In the genomic region with DNA sequence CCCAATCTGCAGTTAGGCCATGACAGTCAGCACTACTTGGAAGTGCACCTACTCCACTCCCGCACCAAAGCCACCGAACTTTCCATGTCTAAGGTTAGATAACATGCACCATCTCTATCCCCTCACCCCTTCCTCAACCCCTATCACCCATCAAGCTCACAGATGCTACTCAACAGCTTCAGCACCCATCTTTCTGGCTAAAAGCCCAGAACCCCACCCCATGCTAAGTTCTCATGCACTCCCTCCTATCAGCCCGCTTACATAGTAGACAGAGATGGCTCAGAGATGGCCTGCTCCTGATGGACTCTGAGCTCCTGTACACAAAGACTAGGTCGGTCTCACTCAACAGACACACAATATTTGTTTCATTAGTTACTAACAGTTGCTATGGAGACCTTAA, we compare ENCODE assay signal across 18 mouse cellular contexts. TPM values are rescaled to one million over a fixed set of nuclear protein-coding genes. Genes with fewer than 3 reads are reported as not detected.
A peak's percentile ranks its signal among the peaks of the same experiment; 100 is the strongest.
DNase-seq lines count a peak whose midpoint lies in the region; ATAC-seq and TF ChIP-seq lines count a peak whose summit lies in the region.
"Had no signal": no experiment of that assay in that cellular context is flagged by ENCODE, and none has a peak within 500 bp of the region (broad histone marks: within the 10 kb centered on the region; RNA-seq: fewer than 3 reads in every experiment).

No protein-coding gene starts in this region.

- no peak for TF ChIP-seq CTCF in MEL (IDR thresholded peaks at IDR 0.05 in 2 of 3, conservative IDR thresholded peaks at IDR 0.05 in 1 of 3; ENCODE audit: control insufficient read depth in 1 of 3, insufficient read depth in 1 of 3, low read depth in 2 of 3, low read length in 3 of 3, poor library complexity in 1 of 3, severe bottlenecking in 1 of 3)

- TF ChIP-seq POLR2A in MEL (IDR thresholded peaks at IDR 0.05; ENCODE audit: control insufficient read depth in 1 of 2, insufficient read depth in 1 of 2, low read depth in 1 of 2, low read length in 2 of 2, poor library complexity in 1 of 2): no peak

- ATAC-seq in hindbrain, embryonic 14.5 days (ENCODE audit: low FRiP score): no peak
- no peak for ATAC-seq in hindbrain, embryonic 12.5 days (ENCODE audit: low FRiP score)
- no peak for ATAC-seq in midbrain, embryonic 15.5 days (replicated peaks)
- ATAC-seq: CD4-positive, CD25-positive, alpha-beta regulatory T cell, adult 4 months; intestine, embryonic 16.5 days had no signal

- H3K79me2 ChIP-seq in MEL (ENCODE audit: control insufficient read depth, insufficient read depth, low read length, poor library complexity): peaks cover 21% of the 10 kb centered on the region

- H3K27me3 ChIP-seq in hindbrain, embryonic 14.5 days (ENCODE audit: control insufficient read depth, insufficient read depth, low read length): no peaks in the 10 kb centered on the region
- no peaks in the 10 kb centered on the region for H3K27me3 ChIP-seq in hindbrain, embryonic 12.5 days
- H3K27me3 ChIP-seq in MEL (ENCODE audit: control insufficient read depth in 1 of 2, insufficient read depth in 2 of 2, low read length in 2 of 2): no peaks in the 10 kb centered on the region
- H3K27me3 ChIP-seq in midbrain, embryonic 15.5 days (replicated peaks): no peaks in the 10 kb centered on the region
- H3K27me3 ChIP-seq: liver, embryonic 13.5 days had no signal

- no peaks in the 10 kb centered on the region; the same call in 1 of the 2 replicates for H3K36me3 ChIP-seq in hindbrain, embryonic 14.5 days (replicated peaks; ENCODE audit: control insufficient read depth, insufficient read depth)
- 0 out of 2 replicates have a peak, but pooled peaks cover 1% of the 10 kb centered on the region for H3K36me3 ChIP-seq in hindbrain, embryonic 12.5 days
- peaks cover 0 to 21% of the 10 kb centered on the region in 2 experiments; a peak in 2 of 4 replicates for H3K36me3 ChIP-seq in MEL (ENCODE audit: control insufficient read depth in 1 of 2, insufficient read depth in 2 of 2, low read length in 2 of 2)
- H3K36me3 ChIP-seq in midbrain, embryonic 15.5 days (replicated peaks): no peaks in the 10 kb centered on the region

- H3K9me3 ChIP-seq in hindbrain, embryonic 14.5 days (ENCODE audit: control insufficient read depth, low read length): no peaks in the 10 kb centered on the region
- H3K9me3 ChIP-seq in hindbrain, embryonic 12.5 days (replicated peaks): no peaks in the 10 kb centered on the region
- no peaks in the 10 kb centered on the region for H3K9me3 ChIP-seq in MEL (replicated peaks; ENCODE audit: insufficient read depth, low read length)
- H3K9me3 ChIP-seq in midbrain, embryonic 15.5 days: no peaks in the 10 kb centered on the region
- H3K9me3 ChIP-seq: heart, embryonic 10.5 days; liver, embryonic 13.5 days had no signal

- no peak for DNase-seq in hindbrain, embryonic 14.5 days (ENCODE audit: low spot score)
- DNase-seq in MEL (ENCODE audit: low read depth, low spot score): peak; percentile 65
- no peak for DNase-seq in testis, postnatal 10 days (ENCODE audit: low spot score)
- no peak for DNase-seq in adrenal gland, adult 8-10 months
- DNase-seq: adrenal gland, postnatal 10 days; cerebellum, postnatal 14 days; heart, postnatal 14 days; liver, embryonic 13.5 days; right cerebral cortex, postnatal 25 days; thymus, postnatal 4 days had no signal

- H3K4me2 ChIP-seq in hindbrain, embryonic 14.5 days (replicated peaks): peak overlapping the region; percentile 70
- H3K4me2 ChIP-seq in hindbrain, embryonic 12.5 days (replicated peaks): no peak overlapping the region
- H3K4me2 ChIP-seq in midbrain, embryonic 15.5 days: peak overlapping the region; percentile 94
- H3K4me2 ChIP-seq: liver, embryonic 13.5 days had no signal

- WGBS in hindbrain, embryonic 14.5 days: 94% methylated on average over 4 of the region's 4 CpGs
- WGBS in hindbrain, embryonic 12.5 days: 87% methylated on average over 4 of the region's 4 CpGs
- WGBS in midbrain, embryonic 15.5 days: 91% methylated on average over 4 of the region's 4 CpGs

- no peak for TF ChIP-seq RAD21 in MEL (IDR thresholded peaks at IDR 0.05; ENCODE audit: low read depth, low read length)

- H3K4me1 ChIP-seq in hindbrain, embryonic 14.5 days (replicated peaks; ENCODE audit: control insufficient read depth, insufficient read depth, low read length): peaks cover 47% of the 10 kb centered on the region
- H3K4me1 ChIP-seq in hindbrain, embryonic 12.5 days: peaks cover 50% of the 10 kb centered on the region
- peaks cover 0 to 26% of the 10 kb centered on the region in 2 experiments; a peak in 3 of 4 replicates for H3K4me1 ChIP-seq in MEL (ENCODE audit: control insufficient read depth in 1 of 2, insufficient read depth in 2 of 2, low read length in 2 of 2)
- H3K4me1 ChIP-seq in brown adipose tissue, adult 24 weeks (ENCODE audit: control insufficient read depth, insufficient read depth, insufficient read length, low read length): peaks cover 22% of the 10 kb centered on the region
- peaks cover 48% of the 10 kb centered on the region for H3K4me1 ChIP-seq in midbrain, embryonic 15.5 days

- no peak overlapping the region for H3K27ac ChIP-seq in hindbrain, embryonic 14.5 days
- no peak overlapping the region for H3K27ac ChIP-seq in hindbrain, embryonic 12.5 days
- H3K27ac ChIP-seq in MEL (ENCODE audit: control insufficient read depth, low read depth, low read length): no peak overlapping the region
- peak overlapping the region; percentile 18; the same call in 1 of the 2 replicates for H3K27ac ChIP-seq in brown adipose tissue, adult 24 weeks (replicated peaks; ENCODE audit: low read depth, low read length)
- no peak overlapping the region for H3K27ac ChIP-seq in midbrain, embryonic 15.5 days
- H3K27ac ChIP-seq: heart, embryonic 10.5 days; kidney, postnatal 0 days; liver, embryonic 13.5 days had no signal

- no peak overlapping the region for H3K9ac ChIP-seq in hindbrain, embryonic 14.5 days
- no peak overlapping the region for H3K9ac ChIP-seq in hindbrain, embryonic 12.5 days
- no peak overlapping the region for H3K9ac ChIP-seq in MEL (ENCODE audit: control insufficient read depth, low read depth, low read length, poor library complexity, severe bottlenecking)
- no peak overlapping the region for H3K9ac ChIP-seq in midbrain, embryonic 15.5 days
- H3K9ac ChIP-seq: liver, embryonic 13.5 days had no signal

- peak in 1 of 2 experiments; percentile 34; a peak in 1 of 4 replicates for TF ChIP-seq EP300 in MEL (IDR thresholded peaks at IDR 0.05; ENCODE audit: low read depth in 1 of 2, low read length in 2 of 2)

- H3K4me3 ChIP-seq in hindbrain, embryonic 14.5 days (replicated peaks; ENCODE audit: low read length): no peak overlapping the region
- no peak overlapping the region for H3K4me3 ChIP-seq in hindbrain, embryonic 12.5 days
- no peak overlapping the region for H3K4me3 ChIP-seq in MEL (ENCODE audit: control insufficient read depth in 1 of 2, insufficient read depth in 1 of 2, low read depth in 2 of 2, low read length in 2 of 2)
- H3K4me3 ChIP-seq in brown adipose tissue, adult 24 weeks (ENCODE audit: insufficient read depth, low read depth, low read length): no peak overlapping the region
- H3K4me3 ChIP-seq in midbrain, embryonic 15.5 days: no peak overlapping the region
- H3K4me3 ChIP-seq: erythroblast, embryonic 14.5 days; heart, embryonic 10.5 days; liver, embryonic 13.5 days had no signal

TF ChIP-seq in MEL, 35 proteins besides CTCF, POLR2A, EP300 and RAD21:
- TF ChIP-seq ETS1 (IDR thresholded peaks at IDR 0.05; ENCODE audit: low read depth, low read length) (0 out of 2 replicates have a peak, but pooled peaks have one; percentile 25), RCOR1 (IDR thresholded peaks at IDR 0.05; ENCODE audit: low read depth, low read length) (no peak)

RNA-seq across cellular contexts. Expression of a gene that starts 2.5 kb away (rescaled TPM):
- polyA plus RNA-seq in hindbrain, embryonic 14.5 days (2014; fragmentation: Nextera tagmentation; extraction: Ambion mirVana): 99.4 and 106 TPM in 2 replicates
- 69.8 and 70.2 TPM in 2 replicates for polyA plus RNA-seq in hindbrain, embryonic 12.5 days (2016; fragmentation: Nextera tagmentation; extraction: Ambion mirVana)
- 29.8 and 30.9 TPM in 2 replicates for total RNA-seq in MEL (2012; rRNA removed)
- 10 to 100 TPM in 1 of 2 experiments, not detected in 1; 46.6 TPM for polyA plus RNA-seq in MEL (2012; ENCODE audit: insufficient read depth in 1 of 2, insufficient read length in 2 of 2, low read depth in 1 of 2, low replicate concordance in 2 of 2, missing spikeins in 1 of 2)
- polyA plus RNA-seq in brown adipose tissue, adult 24 weeks (2012; ENCODE audit: insufficient read depth, insufficient read length, missing spikeins): 46.5 and 55.9 TPM in 2 replicates
- 87.4 and 87.5 TPM in 2 replicates for polyA plus RNA-seq in midbrain, embryonic 15.5 days (2015; fragmentation: Nextera tagmentation; extraction: Ambion mirVana)
- total RNA-seq in adrenal gland, adult 8-10 months (2022): 10 to 100 TPM; 66.1 to 76.0 (median 71.6) TPM

RNA-seq across cellular contexts. Expression of a gene that starts 2.7 kb away (rescaled TPM):
- 30.3 and 32.7 TPM in 2 replicates for polyA plus RNA-seq in hindbrain, embryonic 14.5 days (2014; fragmentation: Nextera tagmentation; extraction: Ambion mirVana)
- 16.3 and 16.7 TPM in 2 replicates for polyA plus RNA-seq in hindbrain, embryonic 12.5 days (2016; fragmentation: Nextera tagmentation; extraction: Ambion mirVana)
- 2.1 and 2.8 TPM in 2 replicates for total RNA-seq in MEL (2012; rRNA removed)
- 10 to 100 TPM in 1 of 2 experiments, not detected in 1; 12.4 TPM for polyA plus RNA-seq in MEL (2012; ENCODE audit: insufficient read depth in 1 of 2, insufficient read length in 2 of 2, low read depth in 1 of 2, low replicate concordance in 2 of 2, missing spikeins in 1 of 2)
- polyA plus RNA-seq in brown adipose tissue, adult 24 weeks (2012; ENCODE audit: insufficient read depth, insufficient read length, missing spikeins): 16.2 and 24.3 TPM in 2 replicates
- polyA plus RNA-seq in midbrain, embryonic 15.5 days (2015; fragmentation: Nextera tagmentation; extraction: Ambion mirVana): 33.2 and 35.9 TPM in 2 replicates
- 10 to 100 TPM; 25.5 to 37.2 (median 30.7) TPM for total RNA-seq in adrenal gland, adult 8-10 months (2022)
